Mouse (Mus musculus): ENCODE data around the gene Kras.

Kras gene

GRCm38 (mm10) chr6:145249291-145250184 lies 501 bp downstream of the Kras start:
- peak; percentile 65 to 68 for DNase-seq

GRCm38 (mm10) chr6:145247886-145248285 lies 2.2 kb downstream of the Kras start:
- DNase-seq: no peak

- no peak for DNase-seq
Observed at GRCm38 (mm10) chr6:145246841-145247240, 3.2 kb downstream of the Kras start.

GRCm38 (mm10) chr6:145242521-145242920 lies 7.5 kb downstream of the Kras start:
- no peak for DNase-seq

- DNase-seq: no peak
Observed at GRCm38 (mm10) chr6:145240285-145240684, 9.8 kb downstream of the Kras start.

GRCm38 (mm10) chr6:145237148-145237547 lies 12.9 kb downstream of the Kras start:
- no peak for DNase-seq

GRCm38 (mm10) chr6:145235367-145235766 lies 14.7 kb downstream of the Kras start:
- no peak for DNase-seq

- no peak for DNase-seq
Observed at GRCm38 (mm10) chr6:145234391-145234790, 15.6 kb downstream of the Kras start.

- DNase-seq: no peak
Observed at GRCm38 (mm10) chr6:145226296-145226695, 23.7 kb downstream of the Kras start.

GRCm38 (mm10) chr6:145224246-145224645 lies 25.8 kb downstream of the Kras start:
- DNase-seq: no peak

GRCm38 (mm10) chr6:145215826-145216225 lies 34.2 kb downstream of the Kras start:
- DNase-seq: no peak

- no peak for DNase-seq
Observed at GRCm38 (mm10) chr6:145213916-145214315, 36.1 kb downstream of the Kras start.

- no peak for DNase-seq
Observed at GRCm38 (mm10) chr6:145211376-145212305, 38.4 kb downstream of the Kras start.

GRCm38 (mm10) chr6:145210816-145211338 lies 39.2 kb downstream of the Kras start, which contains the start of the genes Casc1 and Etfrf1:
Gene Casc1 (minus strand): TSS chr6:145211005.
Gene Etfrf1 (plus strand): TSS chr6:145211134.
- DNase-seq: peak; percentile 100

GRCm38 (mm10) chr6:145210056-145210680 lies 39.9 kb downstream of the Kras start:
- DNase-seq: no peak

- no peak for DNase-seq
Observed at GRCm38 (mm10) chr6:145205142-145205541, 44.9 kb downstream of the Kras start.

- no peak for DNase-seq
Observed at GRCm38 (mm10) chr6:145204440-145204839, 45.6 kb downstream of the Kras start.

- no peak for DNase-seq
Observed at GRCm38 (mm10) chr6:145202432-145203125, 47.5 kb downstream of the Kras start.

GRCm38 (mm10) chr6:145197949-145198686 lies 51.9 kb downstream of the Kras start:
- DNase-seq: no peak

- no peak for DNase-seq
Observed at GRCm38 (mm10) chr6:145193446-145193845, 56.6 kb downstream of the Kras start.

GRCm38 (mm10) chr6:145193038-145193437 lies 57.0 kb downstream of the Kras start:
- no peak for DNase-seq

Data from lung, adult 18-20 months (tissue).